Mouse (Mus musculus) lung, postnatal 25 days (tissue): ENCODE measurements around the gene Gxylt1.
A peak's percentile ranks its signal among the peaks of the same experiment; 100 is the strongest.
"Not testable (repeated sequence)": the region's sequence is repeated elsewhere in the genome, so short reads cannot be mapped to it uniquely, and the experiment has no call there.

Experiments used
- DNase-seq: peaks from one replicate; pipeline ENCODE4 v3.0.0; 2022; ENCODE audit warnings: low spot score

Gene Gxylt1

GRCm38 (mm10) chr15:93274679-93275583 is at the start of gene Gxylt1:
Gene Gxylt1 (minus strand): TSS chr15:93275179.
- peak; percentile 99 for DNase-seq

- DNase-seq = peak; percentile 26
These were observed 43.8 kb upstream of the Gxylt1 start for GRCm38 (mm10) chr15:93318781-93319180.

GRCm38 (mm10) chr15:93310304-93310703 is 35.3 kb upstream of the Gxylt1 start:
- not testable (repeated sequence) for DNase-seq

- DNase-seq = no peak
These were observed 23.2 kb upstream of the Gxylt1 start for GRCm38 (mm10) chr15:93298197-93298596.

GRCm38 (mm10) chr15:93294483-93294882 is 19.5 kb upstream of the Gxylt1 start:
- no peak for DNase-seq

- DNase-seq = no peak
These were observed 13.3 kb upstream of the Gxylt1 start for GRCm38 (mm10) chr15:93288321-93288720.

GRCm38 (mm10) chr15:93287628-93288027 is 12.6 kb upstream of the Gxylt1 start:
- no peak for DNase-seq

GRCm38 (mm10) chr15:93285244-93285643 is 10.3 kb upstream of the Gxylt1 start:
- no peak for DNase-seq

GRCm38 (mm10) chr15:93284326-93284725 is 9.3 kb upstream of the Gxylt1 start:
- no peak for DNase-seq

- no peak for DNase-seq
These were observed 8.4 kb upstream of the Gxylt1 start for GRCm38 (mm10) chr15:93283349-93283748.

- DNase-seq = no peak
These were observed 1.3 kb upstream of the Gxylt1 start for GRCm38 (mm10) chr15:93276276-93276675.

- peak; percentile 42 for DNase-seq
These were observed 644 bp upstream of the Gxylt1 start for GRCm38 (mm10) chr15:93275623-93276022.

- no peak for DNase-seq
These were observed 946 bp downstream of the Gxylt1 start for GRCm38 (mm10) chr15:93273788-93274678.

GRCm38 (mm10) chr15:93272948-93273347 is 2.0 kb downstream of the Gxylt1 start:
- DNase-seq = no peak

GRCm38 (mm10) chr15:93270289-93270855 is 4.6 kb downstream of the Gxylt1 start:
- no peak for DNase-seq

GRCm38 (mm10) chr15:93269572-93269971 is 5.4 kb downstream of the Gxylt1 start:
- no peak for DNase-seq

GRCm38 (mm10) chr15:93268001-93268400 is 7.0 kb downstream of the Gxylt1 start:
- no peak for DNase-seq

GRCm38 (mm10) chr15:93267479-93267878 is 7.5 kb downstream of the Gxylt1 start:
- DNase-seq = no peak

GRCm38 (mm10) chr15:93266361-93266760 is 8.6 kb downstream of the Gxylt1 start:
- no peak for DNase-seq

- peak; percentile 76 for DNase-seq
These were observed 9.3 kb downstream of the Gxylt1 start for GRCm38 (mm10) chr15:93265728-93266127.

GRCm38 (mm10) chr15:93265231-93265630 is 9.7 kb downstream of the Gxylt1 start:
- DNase-seq = no peak

GRCm38 (mm10) chr15:93264221-93264620 is 10.8 kb downstream of the Gxylt1 start:
- no peak for DNase-seq
